Mouse (Mus musculus) heart, adult 2 months (tissue): ENCODE data around the gene Relch. TPM values are rescaled to one million over a fixed set of nuclear protein-coding genes. Genes with fewer than 3 reads are reported as not detected.

Experiments
- DNase-seq, 2 experiments: peaks; one replicate each; pipeline ENCODE4 v3.0.0; 2021
- H3K27ac ChIP-seq: fragments of 200-600 bp; 2 replicates; pipeline ENCODE4 v1.8.1; 2022
- H3K27me3 ChIP-seq: fragments of 200-500 bp; 2 replicates; pipeline ENCODE4 v1.6.1; 2012; ENCODE audit warnings: mild to moderate bottlenecking, low read length, inconsistent platforms, mixed read lengths; ENCODE audit not compliant: control insufficient read depth, insufficient read depth
- H3K36me3 ChIP-seq: fragments of 200-500 bp; 2 replicates; pipeline ENCODE4 v1.6.1; 2012; ENCODE audit warnings: low read length, inconsistent platforms; ENCODE audit not compliant: control insufficient read depth, insufficient read depth
- H3K4me1 ChIP-seq: fragments of 200-500 bp; 2 replicates; pipeline ENCODE4 v1.6.1; 2011; ENCODE audit warnings: low read length; ENCODE audit not compliant: control insufficient read depth, insufficient read depth
- H3K4me3 ChIP-seq: fragments of 200-600 bp; 2 replicates; pipeline ENCODE4 v1.8.1; 2022
- H3K79me2 ChIP-seq: fragments of 200-500 bp; replicated peaks from 2 replicates; pipeline ENCODE4 v1.6.1; 2012; ENCODE audit warnings: mild to moderate bottlenecking, inconsistent platforms, low read length, moderate library complexity, mixed read lengths; ENCODE audit not compliant: control insufficient read depth, insufficient read depth
- H3K9ac ChIP-seq: fragments of 200-500 bp; 2 replicates; pipeline ENCODE4 v1.6.1; 2012; ENCODE audit warnings: low read depth, mild to moderate bottlenecking, control low read depth, inconsistent platforms, low read length, mixed read lengths
- CTCF ChIP-seq: fragments of 200-600 bp; IDR thresholded peaks from 2 replicates; pipeline ENCODE4 v1.8.1; 2022; ENCODE audit warnings: antibody characterized with exemption, mild to moderate bottlenecking, moderate library complexity
- EP300 ChIP-seq: fragments of 200-500 bp; IDR thresholded peaks from 2 replicates; pipeline ENCODE4 v1.6.1; 2011; ENCODE audit warnings: low read depth, low read length, control low read depth; ENCODE audit not compliant: insufficient read depth
- POLR2A ChIP-seq: fragments of 200-500 bp; IDR thresholded peaks from 2 replicates; pipeline ENCODE4 v1.6.1; 2011; ENCODE audit warnings: mild to moderate bottlenecking, low read depth, low read length, control low read depth; ENCODE audit not compliant: insufficient read depth
- WGBS: fragments of 180-500 bp; shearing (Covaris S2); methylation state at CpG from one replicate; pipeline ENCODE4 v1.1.7; 2018; 5-methylcytosine and 5-hydroxymethylcytosine counted together
- intact Hi-C: fragments of 180-260 bp; cut with DNase I; formaldehyde crosslinking; loops from one replicate; pipeline ENCODE4 v1.15.1; 2025
- polyA plus RNA-seq: library from polyadenylated mRNA; depleted of rRNA; stranded (reverse); fragments of >200 nt; gene quantifications from 2 replicates; pipeline ENCODE4 v1.2.3, GENCODE M21; 2012
- total RNA-seq, 2 experiments: library from RNA; stranded (reverse); gene quantifications; 2 replicates each; pipeline ENCODE4 v1.2.3; 2021

Relch gene
- total and polyA plus RNA-seq, 3 experiments: 8.4 to 21.6 (median 18.9) TPM

- Histone ChIP-seq H3K4me3 (peak overlapping the region; percentile 95), H3K27me3 (no peaks in the 10 kb centered on the region), H3K4me1 (peaks cover 6% of the 10 kb centered on the region), H3K9ac (peak overlapping the region; percentile 57), H3K79me2 (no peaks in the 10 kb centered on the region; the same call in 1 of the 2 replicates), H3K27ac (peak overlapping the region; percentile 77), H3K36me3 (peaks cover 8% of the 10 kb centered on the region)
- TF ChIP-seq CTCF (no peak), POLR2A (no peak), EP300 (no peak)
- DNase-seq: no peak
- intact Hi-C loops: loop anchor here (5.0 to 10.0 kb wide), 2 partner anchors 375 to 732 kb away; no protein-coding TSS in a partner anchor
- WGBS: 5% methylated on average over 6 of the region's 6 CpGs
Measured at GRCm38 (mm10) chr1:105662820-105663170, 866 bp upstream of the Relch start.

- Histone ChIP-seq H3K4me1 (peaks cover 7% of the 10 kb centered on the region), H3K9ac (peak overlapping the region; percentile 75), H3K36me3 (peaks cover 8% of the 10 kb centered on the region), H3K79me2 (no peaks in the 10 kb centered on the region; the same call in 1 of the 2 replicates), H3K27me3 (no peaks in the 10 kb centered on the region), H3K4me3 (peak overlapping the region; percentile 95), H3K27ac (peak overlapping the region; percentile 81)
- WGBS: under 1% methylated on average over 68 of the region's 68 CpGs
- intact Hi-C loops: loop anchor here (5.0 to 10.0 kb wide), 2 partner anchors 373 to 731 kb away; no protein-coding TSS in a partner anchor
- no peak for TF ChIP-seq EP300
- TF ChIP-seq POLR2A: no peak
- TF ChIP-seq CTCF: no peak
- DNase-seq: no peak
Measured at GRCm38 (mm10) chr1:105663962-105664812, 526 bp downstream of the Relch start.

- peaks cover 8% of the 10 kb centered on the region for H3K36me3 ChIP-seq
Measured at GRCm38 (mm10) chr1:105669700-105670099, 6.0 kb downstream of the Relch start.

GRCm38 (mm10) chr1:105674763-105675162, 11.1 kb downstream of the Relch start:
- Histone ChIP-seq H3K36me3 (no peaks in the 10 kb centered on the region; the same call in 1 of the 2 replicates), H3K79me2 (peaks cover 2% of the 10 kb centered on the region), H3K4me1 (no peaks in the 10 kb centered on the region; the same call in 1 of the 2 replicates), H3K4me3 (no peak overlapping the region), H3K9ac (no peak overlapping the region), H3K27ac (no peak overlapping the region), H3K27me3 (no peaks in the 10 kb centered on the region)
- 76% methylated on average over 2 of the region's 2 CpGs for WGBS
- no peak for TF ChIP-seq EP300
- no peak for TF ChIP-seq CTCF
- no peak for TF ChIP-seq POLR2A
- DNase-seq: no peak
- intact Hi-C loops: no loop called here

More at GRCm38 (mm10) chr1:105669700-105670099, 6.0 kb downstream of the Relch start:
- DNase-seq: no peak
- intact Hi-C loops: loop anchor here (10.0 kb wide), 1 partner anchor 725 kb away; no protein-coding TSS in a partner anchor
- no peak overlapping the region for H3K4me3 ChIP-seq
- TF ChIP-seq CTCF (no peak), POLR2A (no peak), EP300 (no peak)
- H3K9ac ChIP-seq: no peak overlapping the region
- H3K79me2 ChIP-seq: peaks cover 2% of the 10 kb centered on the region
- H3K27me3 ChIP-seq: no peaks in the 10 kb centered on the region
- peaks cover 7% of the 10 kb centered on the region for H3K4me1 ChIP-seq
- no peak overlapping the region for H3K27ac ChIP-seq

- Histone ChIP-seq H3K36me3 (no peaks in the 10 kb centered on the region; the same call in 1 of the 2 replicates), H3K79me2 (no peaks in the 10 kb centered on the region; the same call in 1 of the 2 replicates), H3K4me1 (no peaks in the 10 kb centered on the region; the same call in 1 of the 2 replicates), H3K27ac (no peak overlapping the region), H3K27me3 (no peaks in the 10 kb centered on the region), H3K9ac (no peak overlapping the region), H3K4me3 (no peak overlapping the region)
- peak in 1 of 2 experiments; percentile 8 for DNase-seq
- intact Hi-C loops: loop anchor here (2.0 kb wide), 1 partner anchor 20 kb away; no protein-coding TSS in a partner anchor
- WGBS: 93% methylated on average over 1 of the region's 1 CpGs
- peak; percentile 72 for TF ChIP-seq CTCF
- TF ChIP-seq EP300: no peak
Measured at GRCm38 (mm10) chr1:105680587-105680986, 16.9 kb downstream of the Relch start.

- intact Hi-C loops: no loop called here
- Histone ChIP-seq H3K4me3 (no peak overlapping the region), H3K79me2 (no peaks in the 10 kb centered on the region; the same call in 1 of the 2 replicates), H3K36me3 (no peaks in the 10 kb centered on the region), H3K27me3 (no peaks in the 10 kb centered on the region), H3K9ac (no peak overlapping the region), H3K27ac (no peak overlapping the region), H3K4me1 (no peaks in the 10 kb centered on the region; the same call in 1 of the 2 replicates)
- TF ChIP-seq POLR2A: no peak
- no peak for TF ChIP-seq EP300
- TF ChIP-seq CTCF: no peak
- DNase-seq: no peak
- 89% methylated on average over 3 of the region's 3 CpGs for WGBS
Measured at GRCm38 (mm10) chr1:105685501-105685900, 21.8 kb downstream of the Relch start.
